Mouse (Mus musculus) C2C12 (cell line): ENCODE data around the gene Dpp7.

ENCODE experiments used
- CTCF ChIP-seq: IDR thresholded peaks from one replicate; pipeline ENCODE4 v1.5.1; 2011; ENCODE audit not compliant: control insufficient read depth, insufficient read depth, insufficient read length
- MAX ChIP-seq: IDR thresholded peaks from one replicate; pipeline ENCODE4 v1.6.1; 2011; ENCODE audit warnings: mild to moderate bottlenecking, control low read depth

DNA sequence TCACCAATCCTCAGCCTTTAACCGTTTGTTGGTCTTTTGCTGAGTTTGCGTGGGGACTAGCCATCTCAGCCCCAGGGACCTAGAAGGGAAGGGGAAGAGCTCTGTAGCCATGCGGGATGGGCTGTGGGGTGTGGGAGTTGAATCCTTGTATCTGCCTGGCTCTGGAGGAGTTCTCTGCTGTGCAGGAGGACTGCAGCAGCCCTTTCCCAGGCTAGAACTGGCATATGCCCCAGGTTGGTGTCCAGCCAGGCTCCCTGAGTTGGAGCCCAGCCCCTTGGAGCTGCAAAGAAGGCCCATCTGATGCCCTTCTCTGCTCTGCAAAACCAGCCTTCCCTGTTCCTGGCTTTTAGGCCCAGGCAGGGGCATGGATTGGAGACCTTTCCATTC lies 40.4 kb upstream of the Dpp7 start:
- TF ChIP-seq CTCF (no peak), MAX (no peak)
